Mouse (Mus musculus) CD8-positive naive resting alpha-beta T cell, adult 2 months (primary cell): Measurements from ENCODE around the gene Aamp.
A peak's percentile ranks its signal among the peaks of the same experiment; 100 is the strongest.

Experiments used
- DNase-seq, 2 experiments: peaks; one replicate each; pipeline ENCODE4 v3.0.0; 2022; ENCODE audit warnings: low read depth in 2 of 2, low spot score in 2 of 2

The Aamp gene

DNA sequence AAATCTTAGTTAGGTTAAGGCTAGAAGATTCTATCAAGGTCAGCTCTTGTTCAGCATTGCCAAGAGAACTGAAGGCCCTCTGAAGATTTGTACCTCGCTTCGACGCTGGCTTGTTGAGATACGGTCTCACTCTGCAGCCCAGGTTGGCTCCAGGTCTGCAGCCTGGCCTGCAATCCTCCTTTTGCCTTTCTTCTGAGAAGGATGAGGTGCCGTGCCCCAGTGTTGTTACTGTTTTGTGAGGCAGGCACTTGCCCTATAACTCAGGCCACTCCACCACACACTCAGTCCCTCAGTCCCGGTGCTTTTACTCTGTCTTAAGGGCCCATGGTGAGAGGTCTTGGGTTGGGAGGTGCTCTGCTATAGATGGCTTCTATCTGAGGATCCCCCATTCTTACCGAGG is 17.7 kb upstream of the Aamp start:
- DNase-seq, result no peak

DNA sequence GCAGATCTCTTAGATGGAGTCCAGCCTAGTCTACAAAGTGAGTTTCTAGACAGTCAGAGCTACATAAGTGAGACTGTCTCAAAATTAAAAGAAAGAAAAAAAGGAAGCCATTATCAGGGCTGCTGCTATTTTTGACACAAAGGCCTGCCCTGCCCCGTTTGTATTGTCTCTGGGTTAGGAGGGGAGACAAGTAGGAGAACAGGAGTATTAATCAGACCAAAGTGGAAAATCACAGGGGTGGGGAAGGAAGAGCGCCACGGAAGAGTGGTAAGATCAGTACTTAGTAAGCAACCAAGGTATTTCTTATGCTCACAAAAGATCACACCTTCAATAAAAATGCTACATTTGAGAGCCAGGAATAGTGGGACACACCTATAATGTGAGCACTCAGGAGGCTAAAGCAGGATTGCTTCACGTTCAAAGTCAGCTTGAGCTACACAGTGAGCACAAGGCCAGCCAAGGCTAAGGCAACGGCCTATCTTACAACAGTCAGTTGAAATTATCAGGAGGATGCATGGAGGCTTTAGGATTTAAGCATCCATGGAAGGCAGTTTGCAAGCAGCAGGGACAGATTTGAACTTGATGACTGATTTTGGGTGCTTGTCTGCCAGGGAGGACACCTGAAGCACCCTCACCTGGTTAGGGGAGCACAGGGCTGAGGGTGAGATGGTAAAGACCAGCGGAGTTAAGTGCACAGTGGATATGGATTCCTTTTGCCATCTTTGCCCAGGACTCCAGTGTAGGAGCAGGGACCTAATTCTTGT is 16.0 kb upstream of the Aamp start:
- no peak for DNase-seq

DNA sequence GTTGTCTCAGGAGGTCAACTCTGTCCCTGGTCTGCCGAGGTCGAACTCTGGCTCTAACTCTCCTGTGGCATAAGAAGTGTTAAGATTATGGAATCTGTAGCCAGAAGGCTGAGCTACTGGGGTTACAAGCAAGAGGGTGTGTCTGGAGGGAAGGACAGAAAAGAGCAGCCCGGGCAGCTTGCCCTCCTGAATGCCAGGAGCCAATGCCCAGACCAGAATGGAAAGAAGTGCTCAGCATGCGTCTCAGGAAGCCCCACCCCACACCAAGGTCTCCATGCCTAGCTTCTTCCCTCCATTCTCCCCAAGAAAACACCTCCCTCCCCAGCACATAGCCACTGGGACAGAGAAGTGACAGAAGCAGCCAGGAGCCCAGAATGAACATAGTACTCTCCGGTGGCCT is 14.5 kb upstream of the Aamp start:
- DNase-seq, result no peak

DNA sequence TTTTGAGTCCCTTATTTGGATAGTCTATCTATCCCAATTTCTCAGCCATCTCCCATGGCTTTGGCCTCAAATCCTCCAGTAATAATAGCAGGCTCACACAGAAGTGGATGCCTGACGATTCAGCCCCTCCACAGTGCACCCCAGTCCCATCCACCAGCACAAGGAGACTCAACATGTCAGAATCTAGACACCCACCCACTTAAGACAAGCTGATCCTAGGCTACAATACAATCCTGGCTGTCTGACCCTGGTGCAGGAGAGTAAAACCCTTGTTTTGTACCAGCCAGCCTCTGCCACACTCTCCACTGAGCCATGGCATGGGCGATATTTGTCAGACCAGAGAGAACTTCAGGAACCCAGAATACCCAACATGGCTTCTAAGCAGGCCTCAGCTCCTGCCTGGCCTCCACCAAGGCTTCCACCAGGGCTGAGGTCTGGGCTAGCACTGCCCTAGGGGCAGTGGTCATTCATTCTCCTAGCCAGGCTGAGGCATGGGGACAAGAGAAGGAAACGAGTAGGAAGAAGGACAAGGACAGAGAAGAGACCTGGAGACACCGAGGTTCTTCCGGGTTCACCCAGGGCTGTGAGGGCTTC is 13.7 kb upstream of the Aamp start:
- no peak for DNase-seq

- no peak for DNase-seq
Observed at GRCm38 (mm10) chr1:74297269-74297668, 12.7 kb upstream of the Aamp start.

- DNase-seq, result no peak
Observed at GRCm38 (mm10) chr1:74296477-74296876, 11.9 kb upstream of the Aamp start.

DNA sequence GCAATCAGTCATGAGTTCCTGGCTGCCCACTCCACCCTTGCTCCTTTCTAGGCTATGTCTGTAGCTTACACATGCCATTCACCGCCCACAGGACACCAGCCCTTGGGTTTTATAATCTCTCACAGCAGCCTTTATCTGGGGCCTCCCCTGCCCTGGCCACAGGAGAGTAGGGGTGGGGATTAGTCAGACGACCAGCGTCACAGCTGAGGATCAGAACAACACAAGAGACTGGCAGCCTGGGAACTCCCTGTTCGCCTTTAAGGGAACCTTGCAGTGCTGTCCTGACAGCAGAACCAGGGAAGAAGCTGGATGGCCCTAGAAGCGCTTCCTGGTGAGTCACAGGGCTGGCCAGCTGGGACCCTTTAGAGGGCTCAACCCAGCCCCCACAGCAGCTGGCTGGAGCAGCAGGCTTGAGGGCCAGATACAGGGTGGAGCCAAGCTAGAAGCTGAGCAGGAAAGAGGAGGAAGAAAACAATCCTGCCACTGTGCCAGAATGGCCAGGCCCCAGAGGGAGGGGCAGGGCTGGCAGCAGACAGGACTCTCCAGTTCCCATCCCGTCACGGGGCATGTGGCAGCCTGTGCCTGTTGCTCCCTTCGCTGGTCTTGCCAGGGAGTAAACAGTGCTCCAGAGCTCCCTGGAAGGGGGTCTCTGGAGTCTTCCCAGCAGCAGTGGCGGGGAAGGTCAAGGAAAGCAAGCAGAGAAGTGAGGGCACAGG is 11.1 kb upstream of the Aamp start:
- no peak for DNase-seq

- DNase-seq, result no peak
Observed at GRCm38 (mm10) chr1:74294733-74295455, 10.4 kb upstream of the Aamp start.

DNA sequence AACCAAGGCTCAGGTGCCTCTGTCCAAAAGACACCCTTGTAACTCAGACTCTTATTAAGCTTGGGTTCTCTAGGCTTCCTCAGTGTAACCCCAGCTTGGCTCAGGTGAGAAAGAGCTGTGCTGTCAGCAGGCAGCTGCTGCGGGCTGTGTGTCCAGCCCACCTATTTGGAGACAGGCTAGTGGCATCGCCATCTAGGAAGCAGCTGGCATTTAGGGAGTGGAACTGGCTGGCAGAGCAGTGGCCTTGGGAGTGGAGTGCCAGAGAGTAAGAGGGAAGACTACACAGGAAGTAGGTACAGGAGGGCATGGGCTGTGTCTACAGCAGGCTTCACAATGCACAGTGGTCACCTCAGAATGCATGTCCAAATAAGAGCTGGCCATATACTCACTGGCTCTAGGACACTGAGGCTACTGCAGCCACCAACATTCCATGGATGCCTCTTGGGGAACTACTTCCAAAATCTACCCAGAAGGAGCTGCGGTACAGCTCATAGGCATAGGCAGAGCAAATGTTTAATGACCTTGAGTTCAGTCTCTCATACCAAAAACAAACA is 9.6 kb upstream of the Aamp start:
- DNase-seq, result no peak

GRCm38 (mm10) chr1:74293306-74293960 is 8.9 kb upstream of the Aamp start:
- no peak for DNase-seq

- DNase-seq, result no peak
Observed at GRCm38 (mm10) chr1:74292331-74293020, 7.9 kb upstream of the Aamp start.

DNA sequence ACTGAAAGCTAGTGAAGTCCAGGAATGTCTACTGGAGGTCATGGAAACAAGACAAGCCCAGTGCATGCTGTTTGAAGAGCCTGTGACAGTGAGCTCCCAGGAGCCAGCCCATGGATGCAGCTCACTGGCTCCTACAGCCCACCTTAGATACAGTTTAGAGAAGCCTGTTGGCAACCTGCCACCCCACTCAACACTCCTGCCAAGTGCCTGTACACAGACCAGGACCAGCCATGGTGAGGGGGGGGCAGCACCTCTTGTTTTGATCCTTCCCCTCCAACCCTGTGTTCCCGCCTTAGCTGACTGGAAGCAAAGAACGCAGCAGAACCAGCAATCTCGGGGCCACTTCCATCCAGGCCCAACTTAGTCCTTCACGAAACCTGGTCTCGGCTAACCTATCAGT is 5.6 kb upstream of the Aamp start:
- DNase-seq, result no peak

GRCm38 (mm10) chr1:74289740-74290139 is 5.2 kb upstream of the Aamp start:
- no peak for DNase-seq

- DNase-seq, result no peak
Observed at GRCm38 (mm10) chr1:74289248-74289647, 4.7 kb upstream of the Aamp start.

DNA sequence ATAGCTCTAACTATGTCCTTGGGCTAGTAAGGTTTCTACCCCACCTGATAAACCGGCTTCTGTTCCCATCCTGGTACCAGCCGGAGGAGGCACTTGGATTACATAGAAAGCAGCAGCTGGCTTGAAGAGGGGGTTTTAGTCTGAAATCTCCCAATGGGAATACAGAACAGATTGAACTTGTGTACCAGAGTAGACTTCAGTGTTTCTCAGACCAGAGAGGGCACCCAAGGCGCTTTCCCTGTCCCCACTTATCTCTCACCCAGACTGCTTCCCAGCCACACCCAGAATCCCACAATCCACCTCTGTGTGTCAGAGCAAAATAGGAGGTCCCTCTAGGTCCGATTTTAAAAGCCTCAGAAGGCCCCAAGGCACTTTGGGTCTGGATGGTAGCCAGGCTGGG is 3.8 kb upstream of the Aamp start:
- no peak for DNase-seq

DNA sequence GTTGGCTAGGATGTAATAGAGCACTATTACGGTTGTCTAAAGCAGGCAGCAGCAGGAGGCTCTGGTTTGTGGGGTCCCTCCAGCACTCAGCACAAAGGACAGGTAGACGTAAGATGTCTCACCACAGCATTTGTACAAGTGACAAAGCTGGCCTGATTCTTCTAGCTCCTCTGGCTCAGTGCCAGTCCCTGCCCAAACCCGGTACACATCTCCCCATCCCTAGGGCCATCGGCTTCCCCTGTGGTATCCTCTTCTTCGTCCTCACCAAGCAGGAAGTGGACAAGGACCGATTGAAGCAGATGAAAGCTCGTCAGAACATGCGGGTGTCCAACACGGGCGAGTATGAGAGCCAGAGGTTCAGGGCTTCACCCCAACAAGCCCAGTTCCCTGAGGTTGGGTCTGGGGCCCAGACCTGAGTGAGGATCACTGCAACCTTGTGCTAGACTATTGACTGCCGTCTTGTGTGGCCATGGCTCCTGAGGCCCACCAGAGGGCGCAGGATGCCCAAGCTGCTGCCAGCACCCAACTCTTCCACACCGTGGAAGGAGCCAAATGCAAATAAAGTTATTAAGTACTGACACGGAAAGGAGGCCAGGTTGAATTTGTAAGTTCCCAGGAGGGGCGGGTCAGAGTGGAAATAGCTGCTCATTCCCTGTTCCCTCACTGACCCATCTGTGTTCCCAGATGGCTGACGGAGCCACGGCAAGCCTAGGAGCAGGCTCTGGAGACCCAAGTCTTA is 2.5 kb upstream of the Aamp start:
- DNase-seq, result peak in 1 of 2 experiments; percentile 18

- no peak for DNase-seq
Observed at GRCm38 (mm10) chr1:74285212-74286010, 873 bp upstream of the Aamp start.

- peak; percentile 23 to 31 for DNase-seq
Observed at GRCm38 (mm10) chr1:74283686-74284463, 663 bp downstream of the Aamp start.
